Mouse (Mus musculus): ENCODE results near the gene Chp1. TPM values are rescaled to one million over a fixed set of nuclear protein-coding genes. Genes with fewer than 3 reads are reported as not detected.

The Chp1 gene
- polyA plus RNA-seq, 1 experiment: 142 TPM

DNA sequence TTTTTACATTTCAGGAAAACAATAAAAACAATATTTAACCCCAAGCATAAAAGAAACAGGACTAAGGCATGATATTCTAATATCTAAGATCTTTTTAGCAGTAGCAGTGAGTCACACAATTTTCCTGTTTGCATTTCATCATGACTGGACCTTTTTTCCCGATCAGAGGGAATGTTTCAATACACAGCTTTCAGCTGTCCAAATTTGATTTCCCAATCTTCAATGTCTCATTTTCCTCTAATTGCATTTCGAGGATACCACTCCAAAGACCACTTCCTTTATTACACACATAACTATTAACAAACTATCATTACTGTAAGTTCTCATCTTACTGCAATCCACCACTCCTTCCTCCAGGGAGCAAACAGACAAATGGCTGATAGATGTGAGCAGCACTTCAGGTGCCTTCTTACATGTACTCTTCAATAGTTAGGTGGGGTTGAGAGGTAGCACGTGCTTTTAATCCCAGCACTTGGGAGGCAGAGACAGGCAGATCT lies 33.4 kb upstream of the Chp1 start:
- WGBS: 79% methylated on average over 3 of the region's 3 CpGs
- TF ChIP-seq POLR2A (IDR thresholded peaks at IDR 0.05; ENCODE audit: borderline replicate concordance, insufficient read depth, low read length) (no peak), CTCF (IDR thresholded peaks at IDR 0.05; ENCODE audit: borderline replicate concordance, insufficient read depth, low read depth, low read length) (no peak)
- Histone ChIP-seq H3K4me1 (ENCODE audit: control insufficient read depth, insufficient read depth, low read length) (no peaks in the 10 kb centered on the region), H3K27ac (ENCODE audit: insufficient read depth, low read length) (no peak overlapping the region), H3K4me3 (replicated peaks; ENCODE audit: insufficient read depth, low read depth, low read length) (no peak overlapping the region), H3K27me3 (ENCODE audit: control insufficient read depth, insufficient read depth, low read length) (no peaks in the 10 kb centered on the region)
- DNase-seq: no peak

DNA sequence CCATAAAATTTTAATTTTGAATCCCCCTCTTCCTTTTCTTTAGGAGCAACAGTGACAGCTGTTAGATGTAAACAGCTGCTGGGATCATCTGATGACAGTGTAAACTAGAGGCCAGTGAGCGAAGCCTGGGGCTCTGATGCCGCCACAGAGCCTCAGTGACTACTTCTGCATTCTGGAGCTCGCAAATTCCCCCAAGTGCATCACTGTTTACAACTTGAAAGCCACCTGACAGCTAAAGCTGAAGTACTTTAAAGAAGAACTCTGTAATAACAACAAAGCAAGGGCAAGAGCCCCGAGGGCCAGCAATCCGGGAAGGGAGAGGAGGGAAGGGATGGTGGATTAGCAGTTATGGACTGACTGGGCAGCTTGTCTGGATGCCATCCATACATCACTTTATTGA lies 30.7 kb upstream of the Chp1 start:
- no peaks in the 10 kb centered on the region for H3K27me3 ChIP-seq (ENCODE audit: control insufficient read depth, insufficient read depth, low read length)
- no peak for DNase-seq
- no peak for TF ChIP-seq CTCF (IDR thresholded peaks at IDR 0.05; ENCODE audit: borderline replicate concordance, insufficient read depth, low read depth, low read length)
- no peak for TF ChIP-seq POLR2A (IDR thresholded peaks at IDR 0.05; ENCODE audit: borderline replicate concordance, insufficient read depth, low read length)
- H3K4me1 ChIP-seq (ENCODE audit: control insufficient read depth, insufficient read depth, low read length): no peaks in the 10 kb centered on the region
- 70% methylated on average over 5 of the region's 5 CpGs for WGBS
- no peak overlapping the region for H3K4me3 ChIP-seq (replicated peaks; ENCODE audit: insufficient read depth, low read depth, low read length)
- no peak overlapping the region for H3K27ac ChIP-seq (ENCODE audit: insufficient read depth, low read length)

DNA sequence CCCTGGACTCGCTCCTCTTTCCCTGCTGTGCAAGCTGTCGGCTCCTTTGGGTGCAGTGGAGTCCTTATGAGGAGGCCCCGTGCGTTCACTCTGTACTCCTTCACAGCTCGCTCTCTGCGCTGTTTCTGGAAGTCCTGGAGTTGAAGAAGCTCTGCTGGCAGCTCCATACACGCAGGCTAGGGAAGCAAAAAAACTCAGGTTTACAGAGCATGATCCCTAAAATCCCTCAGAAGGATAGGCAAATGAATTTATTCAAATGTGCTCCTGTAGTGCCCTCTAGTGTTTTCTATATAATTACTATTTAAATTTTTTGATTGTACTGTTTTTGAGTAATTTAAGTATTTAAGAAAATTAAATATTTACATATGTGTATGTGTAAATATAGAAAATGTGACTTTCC lies 26.9 kb upstream of the Chp1 start:
- 31% methylated on average over 7 of the region's 7 CpGs for WGBS
- DNase-seq: peak; percentile 3 to 8
- TF ChIP-seq CTCF (IDR thresholded peaks at IDR 0.05; ENCODE audit: borderline replicate concordance, insufficient read depth, low read depth, low read length): peak; percentile 30; the same call in 1 of the 2 replicates
- TF ChIP-seq POLR2A (IDR thresholded peaks at IDR 0.05; ENCODE audit: borderline replicate concordance, insufficient read depth, low read length): no peak

GRCm38 (mm10) chr2:119523836-119524235 lies 23.7 kb upstream of the Chp1 start:
- H3K4me1 ChIP-seq (ENCODE audit: control insufficient read depth, insufficient read depth, low read length): no peaks in the 10 kb centered on the region
- TF ChIP-seq CTCF (IDR thresholded peaks at IDR 0.05; ENCODE audit: borderline replicate concordance, insufficient read depth, low read depth, low read length): no peak
- TF ChIP-seq POLR2A (IDR thresholded peaks at IDR 0.05; ENCODE audit: borderline replicate concordance, insufficient read depth, low read length): no peak
- no peaks in the 10 kb centered on the region for H3K27me3 ChIP-seq (ENCODE audit: control insufficient read depth, insufficient read depth, low read length)
- no peak overlapping the region for H3K27ac ChIP-seq (ENCODE audit: insufficient read depth, low read length)
- H3K4me3 ChIP-seq (replicated peaks; ENCODE audit: insufficient read depth, low read depth, low read length): no peak overlapping the region
- WGBS: 73% methylated on average over 4 of the region's 4 CpGs
- DNase-seq: no peak

More for the DNA sequence above, 26.9 kb upstream of the Chp1 start:
- Histone ChIP-seq H3K27me3 (ENCODE audit: control insufficient read depth, insufficient read depth, low read length) (no peaks in the 10 kb centered on the region), H3K4me1 (ENCODE audit: control insufficient read depth, insufficient read depth, low read length) (no peaks in the 10 kb centered on the region), H3K27ac (ENCODE audit: insufficient read depth, low read length) (no peak overlapping the region), H3K4me3 (replicated peaks; ENCODE audit: insufficient read depth, low read depth, low read length) (no peak overlapping the region)

GRCm38 (mm10) chr2:119525422-119525821 lies 22.1 kb upstream of the Chp1 start:
- no peak overlapping the region for H3K27ac ChIP-seq (ENCODE audit: insufficient read depth, low read length)
- H3K4me1 ChIP-seq (ENCODE audit: control insufficient read depth, insufficient read depth, low read length): no peaks in the 10 kb centered on the region
- H3K4me3 ChIP-seq (replicated peaks; ENCODE audit: insufficient read depth, low read depth, low read length): no peak overlapping the region
- no peak for TF ChIP-seq POLR2A (IDR thresholded peaks at IDR 0.05; ENCODE audit: borderline replicate concordance, insufficient read depth, low read length)
- DNase-seq: no peak
- 24% methylated on average over 4 of the region's 4 CpGs for WGBS
- no peaks in the 10 kb centered on the region for H3K27me3 ChIP-seq (ENCODE audit: control insufficient read depth, insufficient read depth, low read length)

DNA sequence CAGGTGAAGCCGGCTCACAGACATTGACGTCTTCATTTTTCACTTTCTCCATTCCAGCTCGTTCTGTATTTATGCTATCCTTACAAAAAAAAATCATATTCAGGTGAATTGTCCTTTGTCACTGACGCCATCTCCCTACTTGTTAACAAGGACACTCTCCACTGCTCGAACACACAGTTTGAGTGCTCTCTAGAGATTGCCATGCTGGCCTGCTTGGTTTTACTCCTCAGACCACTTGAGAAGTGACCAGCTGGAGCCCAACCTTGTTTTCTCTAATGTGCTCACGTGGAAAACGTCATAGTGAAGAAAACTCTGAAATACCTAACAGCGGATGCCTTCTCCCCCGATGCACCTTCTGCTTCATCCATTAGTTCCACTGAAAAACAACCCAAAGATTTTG lies 8.7 kb upstream of the Chp1 start:
- DNase-seq: no peak
- H3K4me3 ChIP-seq (replicated peaks; ENCODE audit: insufficient read depth, low read depth, low read length): no peak overlapping the region
- no peaks in the 10 kb centered on the region for H3K27me3 ChIP-seq (ENCODE audit: control insufficient read depth, insufficient read depth, low read length)
- TF ChIP-seq POLR2A (IDR thresholded peaks at IDR 0.05; ENCODE audit: borderline replicate concordance, insufficient read depth, low read length): no peak
- no peak for TF ChIP-seq CTCF (IDR thresholded peaks at IDR 0.05; ENCODE audit: borderline replicate concordance, insufficient read depth, low read depth, low read length)
- no peak overlapping the region for H3K27ac ChIP-seq (ENCODE audit: insufficient read depth, low read length)
- 76% methylated on average over 9 of the region's 9 CpGs for WGBS
- H3K4me1 ChIP-seq (ENCODE audit: control insufficient read depth, insufficient read depth, low read length): no peaks in the 10 kb centered on the region

DNA sequence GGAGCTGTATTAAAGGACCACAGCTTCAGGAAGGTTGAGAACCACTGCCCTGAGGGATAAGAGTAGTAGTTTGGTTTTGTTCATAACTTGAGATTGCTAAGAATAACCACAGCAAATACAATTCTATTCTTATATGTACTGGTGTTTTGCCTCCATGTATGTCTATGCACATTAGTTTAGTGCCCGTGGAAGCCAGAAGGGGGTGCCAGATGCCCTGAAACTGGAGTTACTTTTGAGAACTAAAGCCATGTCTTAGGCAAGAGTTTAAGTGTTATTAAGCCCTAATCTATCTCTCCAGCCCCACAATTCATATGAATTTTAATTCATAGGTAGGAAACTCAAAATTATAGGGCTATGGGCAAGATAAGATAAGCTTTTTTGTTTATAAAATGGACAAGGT lies 5.4 kb upstream of the Chp1 start:
- no peak overlapping the region for H3K4me3 ChIP-seq (replicated peaks; ENCODE audit: insufficient read depth, low read depth, low read length)
- no peaks in the 10 kb centered on the region for H3K27me3 ChIP-seq (ENCODE audit: control insufficient read depth, insufficient read depth, low read length)
- DNase-seq: no peak
- 13% methylated on average over 1 of the region's 1 CpGs for WGBS
- H3K27ac ChIP-seq (ENCODE audit: insufficient read depth, low read length): no peak overlapping the region
- peak; percentile 45; the same call in 1 of the 2 replicates for TF ChIP-seq CTCF (IDR thresholded peaks at IDR 0.05; ENCODE audit: borderline replicate concordance, insufficient read depth, low read depth, low read length)
- no peak for TF ChIP-seq POLR2A (IDR thresholded peaks at IDR 0.05; ENCODE audit: borderline replicate concordance, insufficient read depth, low read length)
- H3K4me1 ChIP-seq (ENCODE audit: control insufficient read depth, insufficient read depth, low read length): no peaks in the 10 kb centered on the region

DNA sequence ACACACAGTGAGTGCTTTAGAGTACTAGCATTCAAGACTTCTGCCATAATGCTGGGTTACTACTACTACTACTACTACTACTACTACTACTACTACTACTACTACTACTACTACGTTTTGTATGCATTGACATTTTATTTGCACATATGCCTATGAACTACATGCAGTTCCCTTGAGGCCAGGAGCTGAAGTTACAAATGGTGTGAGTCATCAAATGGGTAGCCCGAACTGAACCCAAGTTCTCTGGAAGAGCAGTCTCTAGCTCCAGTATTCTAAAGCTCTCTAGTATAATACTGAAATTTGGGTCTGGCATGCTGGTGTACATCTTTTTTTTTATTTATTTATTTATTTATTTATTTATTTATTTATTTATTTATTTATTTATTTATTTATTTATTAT lies 3.8 kb upstream of the Chp1 start:
- 77% methylated on average over 2 of the region's 2 CpGs for WGBS
- no peak overlapping the region for H3K27ac ChIP-seq (ENCODE audit: insufficient read depth, low read length)
- DNase-seq: no peak
- no peak overlapping the region for H3K4me3 ChIP-seq (replicated peaks; ENCODE audit: insufficient read depth, low read depth, low read length)
- no peaks in the 10 kb centered on the region; the same call in 1 of the 2 replicates for H3K4me1 ChIP-seq (ENCODE audit: control insufficient read depth, insufficient read depth, low read length)
- H3K27me3 ChIP-seq (ENCODE audit: control insufficient read depth, insufficient read depth, low read length): no peaks in the 10 kb centered on the region
- TF ChIP-seq CTCF (IDR thresholded peaks at IDR 0.05; ENCODE audit: borderline replicate concordance, insufficient read depth, low read depth, low read length) (no peak), POLR2A (IDR thresholded peaks at IDR 0.05; ENCODE audit: borderline replicate concordance, insufficient read depth, low read length) (no peak)

Measured in cerebellum, adult 2 months (tissue).